Mouse (Mus musculus): ENCODE measurements around the gene Smpd2.

Gene Smpd2

DNA sequence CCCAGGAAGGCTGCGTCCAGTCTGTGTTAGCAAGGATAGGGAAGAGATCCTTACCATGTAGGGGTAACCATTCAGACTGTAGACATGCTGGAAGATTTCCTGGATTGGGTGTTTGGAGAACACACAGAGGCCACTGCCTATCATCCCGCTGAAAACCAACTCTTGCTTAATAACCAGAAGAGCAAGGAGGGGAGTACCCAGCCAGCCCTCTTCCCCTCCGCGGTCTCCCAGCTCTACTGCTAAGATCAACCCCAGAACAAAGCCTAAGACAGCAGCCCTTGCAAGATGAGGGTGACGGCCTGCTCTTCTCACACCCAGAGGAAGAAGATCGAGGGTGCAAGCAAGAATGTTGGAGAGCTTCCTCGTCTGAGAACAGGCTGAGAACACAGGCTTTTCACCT lies 1.3 kb downstream of the Smpd2 start:
- DNase-seq (ENCODE audit: low spot score) = no peak

DNA sequence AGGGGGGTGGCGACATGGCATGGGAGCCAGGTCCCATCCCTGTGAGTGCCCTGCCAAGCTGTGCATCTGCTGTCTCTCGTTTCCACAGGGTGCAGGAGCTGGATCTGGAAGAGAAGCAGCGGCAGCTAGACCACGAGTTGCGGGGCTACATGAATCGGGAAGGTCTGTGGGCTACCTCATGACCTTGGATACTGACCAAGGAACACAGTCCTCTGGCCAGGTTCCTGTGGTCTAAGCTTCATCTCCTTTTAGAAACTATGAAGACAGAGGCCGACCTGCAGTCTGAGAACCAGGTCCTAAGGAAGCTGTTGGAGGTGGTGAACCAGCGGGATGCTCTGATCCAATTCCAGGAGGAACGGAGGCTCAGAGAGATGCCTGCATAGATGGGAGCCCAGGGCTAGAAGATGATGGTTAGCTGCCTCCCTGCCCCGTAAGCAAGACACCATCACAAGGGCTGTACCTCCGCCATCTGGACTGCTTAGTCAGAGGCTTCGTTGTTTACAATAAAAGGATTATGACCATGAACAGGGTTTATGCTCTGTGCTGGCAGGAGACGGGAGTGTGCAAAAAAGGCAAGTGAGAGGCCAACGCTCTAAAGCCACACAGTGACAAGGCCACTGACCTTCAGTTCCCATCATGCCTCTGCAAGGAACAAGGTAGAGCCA lies 3.5 kb downstream of the Smpd2 start:
- DNase-seq (ENCODE audit: low spot score) = no peak

- no peak for DNase-seq (ENCODE audit: low spot score)
These were observed 4.4 kb downstream of the Smpd2 start for GRCm38 (mm10) chr10:41485778-41486177.

- DNase-seq (ENCODE audit: low spot score) = no peak
These were observed 7.7 kb downstream of the Smpd2 start for GRCm38 (mm10) chr10:41482446-41482845.

- DNase-seq (ENCODE audit: low spot score) = no peak
These were observed 9.0 kb downstream of the Smpd2 start for GRCm38 (mm10) chr10:41480938-41481880.

GRCm38 (mm10) chr10:41479961-41480360 lies 10.2 kb downstream of the Smpd2 start:
- no peak for DNase-seq (ENCODE audit: low spot score)

- peak; percentile 82 for DNase-seq (ENCODE audit: low spot score)
These were observed 12.6 kb downstream of the Smpd2 start for GRCm38 (mm10) chr10:41477278-41478181.

GRCm38 (mm10) chr10:41477018-41477277 lies 13.2 kb downstream of the Smpd2 start:
- DNase-seq (ENCODE audit: low spot score) = no peak

- DNase-seq (ENCODE audit: low spot score) = peak; percentile 71
These were observed 13.8 kb downstream of the Smpd2 start, which contains the start of gene Mical1 for GRCm38 (mm10) chr10:41476171-41477017. Gene Mical1 (plus strand): TSS chr10:41476314.

DNA sequence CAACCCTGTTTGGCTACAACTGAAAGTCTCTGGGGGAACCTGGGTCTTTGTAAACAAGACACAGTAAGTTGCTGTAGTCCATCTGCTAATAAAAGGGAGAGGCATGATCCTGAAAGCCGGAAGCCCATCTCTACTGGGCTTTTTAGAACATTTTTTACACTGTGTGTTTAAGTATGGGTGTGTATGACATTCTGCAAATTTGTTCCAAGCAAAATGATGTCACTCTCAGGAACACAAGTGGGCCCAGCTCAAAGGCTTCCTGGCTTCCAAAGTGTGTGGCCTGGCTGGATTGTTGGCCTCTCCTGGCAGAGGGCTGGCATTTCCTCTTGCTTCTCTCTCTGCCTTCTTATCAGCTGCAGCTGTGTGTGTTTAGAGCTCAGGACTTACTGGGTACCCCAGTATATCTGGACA lies 15.2 kb downstream of the Smpd2 start:
- peak; percentile 69 for DNase-seq (ENCODE audit: low spot score)

GRCm38 (mm10) chr10:41473782-41474468 lies 16.2 kb downstream of the Smpd2 start:
- peak; percentile 56 for DNase-seq (ENCODE audit: low spot score)

DNA sequence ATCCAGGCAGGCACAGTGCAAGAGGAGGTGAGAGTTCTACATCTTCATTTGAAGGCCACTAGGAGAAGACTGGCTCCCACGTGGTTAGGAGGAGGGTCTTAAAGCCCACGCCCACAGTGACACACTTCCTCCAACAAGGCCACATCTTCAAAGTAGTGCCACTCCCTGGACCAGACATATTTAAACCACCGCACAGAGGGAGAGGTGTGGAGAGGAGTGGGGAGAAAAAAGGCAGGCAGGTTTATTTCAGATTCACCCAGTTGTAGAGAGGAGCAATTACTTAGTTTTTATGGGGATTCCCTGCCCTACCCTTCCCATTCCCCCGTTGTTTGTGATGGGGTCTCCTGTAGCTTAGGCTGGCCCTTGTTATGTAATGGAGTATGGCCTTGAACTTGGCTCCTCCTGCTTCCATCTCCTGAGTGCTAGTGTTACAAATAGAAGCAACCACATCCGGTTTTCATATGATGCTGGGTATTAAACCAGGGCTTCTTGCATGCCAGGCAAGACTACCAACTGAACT lies 17.1 kb downstream of the Smpd2 start:
- DNase-seq (ENCODE audit: low spot score) = no peak

DNA sequence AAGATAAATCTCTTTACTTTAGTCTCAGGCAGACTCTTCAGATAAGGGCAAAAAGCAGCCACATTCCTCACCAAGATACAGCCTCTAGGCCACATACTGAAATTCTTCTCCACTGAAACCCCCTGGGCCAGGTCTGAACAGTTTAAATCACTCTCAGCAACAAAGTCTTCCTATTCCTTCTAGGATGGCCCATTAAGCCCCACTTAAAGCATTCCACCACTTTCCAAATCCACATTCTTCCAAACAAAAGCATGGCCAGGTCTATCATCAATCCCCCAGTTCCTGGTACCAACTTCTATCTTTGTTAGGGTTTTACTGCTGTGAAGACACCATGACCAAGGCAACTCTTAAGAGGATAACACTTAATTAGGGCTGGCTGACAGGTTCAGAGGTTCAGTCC lies 17.6 kb downstream of the Smpd2 start:
- no peak for DNase-seq (ENCODE audit: low spot score)

DNA sequence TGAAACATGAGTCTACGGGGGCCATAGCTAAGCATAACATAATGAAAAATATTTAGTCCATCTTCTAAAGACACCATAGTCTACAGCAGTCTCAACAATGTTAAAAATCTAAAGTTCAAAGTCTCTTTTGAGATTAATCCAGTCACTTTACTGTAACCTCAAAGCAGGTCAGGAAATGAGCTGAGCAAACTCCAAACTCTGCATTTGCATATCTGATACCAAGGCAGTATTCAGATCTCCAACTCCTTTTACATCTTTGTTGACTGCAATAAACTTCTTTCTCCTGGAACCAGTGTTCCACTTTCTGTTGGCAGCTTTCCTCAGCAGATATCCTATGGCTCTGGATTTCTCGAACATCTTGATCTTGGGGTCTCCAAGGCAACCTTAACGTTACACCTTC lies 19.5 kb downstream of the Smpd2 start:
- no peak for DNase-seq (ENCODE audit: low spot score)

DNA sequence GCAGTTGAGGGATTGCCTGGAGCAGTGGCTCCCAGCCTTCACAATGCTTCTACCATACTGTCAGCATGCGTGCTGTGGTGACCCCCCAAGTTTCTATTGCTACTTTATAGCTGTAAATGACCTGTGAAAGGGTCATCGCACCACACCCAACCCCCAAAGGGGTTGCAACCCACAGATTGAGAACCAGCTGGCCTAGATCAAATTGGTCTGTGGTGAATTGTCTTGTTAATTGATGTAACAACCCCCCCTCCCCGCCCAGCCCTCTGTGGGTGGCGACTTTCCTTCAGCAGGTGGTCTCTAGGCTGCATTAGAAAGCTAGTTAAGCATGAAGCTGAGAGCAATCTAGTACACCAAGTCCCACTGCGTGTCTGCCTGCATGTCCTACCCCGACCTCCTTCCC lies 22.8 kb downstream of the Smpd2 start:
- DNase-seq (ENCODE audit: low spot score) = no peak

DNA sequence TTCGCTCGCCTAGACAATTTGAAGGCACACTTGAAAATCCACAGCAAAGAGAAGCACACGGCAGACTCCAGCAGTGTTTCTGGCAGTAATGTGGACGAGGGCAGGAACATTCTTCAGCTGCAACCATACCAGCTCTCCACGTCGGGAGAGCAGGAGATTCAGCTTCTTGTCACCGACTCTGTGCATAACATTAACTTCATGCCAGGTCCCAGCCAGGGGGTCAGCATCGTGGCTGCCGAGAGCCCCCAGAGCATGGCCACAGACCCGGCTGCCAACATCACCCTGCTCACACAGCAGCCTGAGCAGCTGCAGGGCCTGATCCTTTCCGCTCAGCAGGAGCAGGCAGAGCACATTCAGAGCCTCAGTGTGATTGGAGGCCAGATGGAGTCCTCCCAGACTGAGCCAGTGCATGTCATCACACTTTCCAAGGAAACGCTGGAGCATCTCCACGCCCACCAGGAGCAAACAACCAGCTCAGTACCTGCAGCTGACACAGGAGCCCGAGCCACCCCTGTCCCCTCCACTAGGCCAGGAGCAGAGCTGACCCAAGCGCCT lies 25.7 kb downstream of the Smpd2 start:
- DNase-seq (ENCODE audit: low spot score) = no peak

- DNase-seq (ENCODE audit: low spot score) = no peak
These were observed 29.0 kb downstream of the Smpd2 start for GRCm38 (mm10) chr10:41461057-41461722.

DNA sequence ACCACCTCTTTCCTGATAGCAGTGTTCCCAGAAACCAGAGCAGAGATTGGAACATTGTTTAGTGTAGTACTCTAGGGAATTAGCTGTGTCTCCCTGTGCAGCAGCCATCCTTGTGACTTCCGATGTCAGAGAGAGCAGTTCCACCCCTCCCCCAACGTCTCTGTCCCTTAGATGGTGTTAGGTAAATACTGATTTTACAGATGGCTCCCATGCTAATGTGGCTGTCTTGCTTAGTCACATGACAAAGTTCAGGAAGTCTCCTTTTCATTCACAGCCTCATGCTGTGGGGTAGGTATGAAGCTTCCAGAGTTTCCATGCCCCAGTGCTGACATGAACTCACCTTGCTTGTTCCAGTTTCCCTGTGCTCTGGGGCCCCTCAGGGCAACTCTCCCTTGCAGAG lies 29.7 kb downstream of the Smpd2 start:
- DNase-seq (ENCODE audit: low spot score) = no peak

GRCm38 (mm10) chr10:41459990-41460389 lies 30.2 kb downstream of the Smpd2 start:
- no peak for DNase-seq (ENCODE audit: low spot score)

- no peak for DNase-seq (ENCODE audit: low spot score)
These were observed 37.4 kb downstream of the Smpd2 start for GRCm38 (mm10) chr10:41452791-41453190.
